Mouse (Mus musculus) lung, adult 18-20 months (tissue): Measurements from ENCODE around the gene Gm11096.

ENCODE experiments used
- DNase-seq, 2 experiments: peaks; one replicate each; pipeline ENCODE4 v3.0.0; 2022; ENCODE audit warnings: mixed read lengths in 2 of 2

Gm11096 gene

DNA sequence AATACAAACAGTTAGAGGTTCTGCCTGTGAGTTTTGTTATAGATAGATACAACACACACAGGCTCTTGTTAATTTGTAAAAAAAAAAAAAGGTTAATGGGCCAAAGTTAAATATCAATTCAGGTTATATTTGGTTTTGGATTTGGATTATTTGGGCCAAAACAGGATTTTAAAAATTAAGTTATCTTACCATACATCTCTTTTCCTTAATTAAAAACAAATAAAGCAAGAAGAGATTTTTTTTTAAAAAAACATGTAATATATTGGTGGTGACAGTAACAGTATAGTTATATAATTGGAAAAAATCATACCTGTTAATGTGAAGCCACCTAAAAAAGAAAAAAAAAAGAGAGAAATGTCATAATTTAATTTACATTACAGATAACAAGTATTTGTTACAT, at the start of gene Gm11096:
Gm11096 (plus strand) TSS at position 301 of the 400 bp plus-strand sequence.
- no peak for DNase-seq

DNA sequence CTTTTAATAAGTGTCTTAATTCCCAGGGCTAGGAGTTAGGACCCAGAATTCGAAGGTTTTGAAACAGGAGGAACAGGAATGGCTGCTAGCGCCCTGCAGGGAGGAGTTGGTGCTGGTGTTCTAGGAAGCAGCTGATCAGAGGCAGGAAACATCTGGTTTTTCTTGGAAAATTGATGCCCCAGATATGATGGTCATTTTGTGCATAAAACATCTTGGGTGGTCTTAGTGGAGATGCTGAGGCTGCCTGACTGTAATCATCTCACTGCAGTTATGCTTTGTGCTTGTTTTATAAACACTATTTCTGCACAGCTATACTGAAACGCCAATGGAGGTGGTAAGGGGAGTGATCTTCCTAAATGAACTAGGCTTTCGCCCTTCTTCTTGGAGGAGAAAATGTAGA, 48.5 kb upstream of the Gm11096 start:
- no peak for DNase-seq

DNA sequence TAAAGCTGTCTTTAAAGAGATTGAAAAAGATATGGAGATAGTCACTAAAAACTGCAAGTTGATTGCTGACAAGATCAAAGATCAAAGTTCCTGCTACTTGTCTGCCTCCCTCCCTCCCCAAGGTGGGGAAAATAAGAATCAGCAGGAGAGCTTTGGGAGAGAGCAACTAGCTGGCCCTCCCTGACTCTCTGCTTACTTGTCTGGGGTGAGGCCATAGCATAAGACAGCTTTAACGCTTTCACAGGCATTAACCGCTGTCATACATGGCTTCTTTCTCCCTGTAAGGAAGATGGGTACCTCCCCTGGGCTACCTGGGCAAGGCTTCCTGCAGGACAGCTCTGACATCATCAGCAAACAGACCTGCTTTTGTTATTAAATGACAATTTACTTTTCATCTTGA, 47.4 kb upstream of the Gm11096 start:
- DNase-seq, result no peak

DNA sequence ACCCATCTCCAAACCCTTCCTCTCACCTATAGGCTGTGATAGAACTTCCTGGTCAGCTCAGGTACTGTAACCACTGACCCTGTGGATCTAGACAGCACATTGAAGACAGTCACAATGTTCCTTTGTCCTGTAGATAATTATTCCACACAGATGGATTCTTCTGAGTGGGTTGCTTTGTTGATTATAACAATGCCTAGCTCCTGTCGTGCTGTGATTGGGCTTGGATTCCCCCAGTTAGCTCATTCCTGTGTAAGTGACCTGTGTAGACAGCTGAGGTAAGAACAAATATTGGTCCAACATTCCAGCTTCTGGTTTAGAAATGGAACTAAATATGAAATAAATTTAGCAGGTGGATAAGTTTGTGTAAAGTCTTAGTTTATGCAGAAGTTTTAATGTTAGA, 44.1 kb upstream of the Gm11096 start:
- no peak for DNase-seq

DNA sequence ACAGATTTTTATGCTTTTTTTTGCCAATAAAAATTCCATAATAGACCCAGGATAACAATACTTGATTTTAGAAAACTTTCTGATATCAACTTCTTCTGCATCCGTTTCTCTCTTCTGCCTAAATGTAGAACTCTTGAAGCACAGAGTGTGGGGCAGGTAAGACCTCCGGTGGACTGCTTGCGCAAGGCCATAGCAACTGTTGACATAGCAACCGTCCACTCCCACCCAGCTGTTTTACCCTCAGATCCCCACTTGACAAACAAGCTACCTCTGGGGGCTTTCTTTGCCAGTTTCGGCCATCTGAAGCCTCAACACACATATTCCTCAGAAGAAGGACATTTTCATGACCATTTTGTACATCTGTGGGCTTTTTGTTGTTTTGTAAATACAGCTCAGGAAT, 41.2 kb upstream of the Gm11096 start:
- no peak for DNase-seq

DNA sequence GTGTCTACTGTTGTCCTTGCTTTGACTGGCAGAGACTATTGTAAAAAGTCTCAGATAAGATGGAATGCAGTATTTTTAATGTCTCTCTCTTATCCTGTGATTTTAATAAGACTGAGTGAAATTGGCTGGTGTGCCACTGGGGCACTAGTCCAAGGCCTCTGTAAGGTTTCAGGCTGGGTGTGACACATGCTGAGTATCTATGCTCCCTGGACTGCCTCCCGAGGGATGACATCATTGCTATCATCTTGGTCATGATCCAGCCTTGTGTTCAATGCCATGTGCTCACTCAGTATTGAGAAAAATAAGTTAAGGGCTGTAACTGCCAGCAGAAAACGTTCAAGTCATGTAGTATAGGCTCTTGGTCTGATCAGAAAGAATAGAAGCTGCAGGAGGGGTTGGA, 38.9 kb upstream of the Gm11096 start:
- peak; percentile 53 for DNase-seq

DNA sequence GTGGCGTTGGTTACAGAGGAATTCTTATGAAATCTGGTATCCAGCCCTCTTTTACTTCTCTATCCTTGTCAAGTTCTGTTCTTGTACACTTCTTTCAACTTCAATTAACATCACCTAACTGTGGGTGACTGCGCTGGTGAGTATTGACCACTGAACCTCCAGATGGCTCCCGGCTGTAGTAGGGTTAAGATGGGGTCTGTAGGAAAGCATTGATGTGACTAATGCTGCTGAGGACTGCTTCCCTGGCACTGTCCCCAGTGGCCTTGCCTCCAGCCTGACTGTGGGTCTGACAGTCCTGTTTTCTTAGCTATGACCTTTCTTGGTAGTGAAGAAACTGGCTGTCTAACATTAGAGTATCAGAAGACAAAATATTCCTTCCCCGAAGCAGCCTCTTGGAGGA, 38.4 kb upstream of the Gm11096 start:
- peak in 1 of 2 experiments; percentile 24 for DNase-seq

DNA sequence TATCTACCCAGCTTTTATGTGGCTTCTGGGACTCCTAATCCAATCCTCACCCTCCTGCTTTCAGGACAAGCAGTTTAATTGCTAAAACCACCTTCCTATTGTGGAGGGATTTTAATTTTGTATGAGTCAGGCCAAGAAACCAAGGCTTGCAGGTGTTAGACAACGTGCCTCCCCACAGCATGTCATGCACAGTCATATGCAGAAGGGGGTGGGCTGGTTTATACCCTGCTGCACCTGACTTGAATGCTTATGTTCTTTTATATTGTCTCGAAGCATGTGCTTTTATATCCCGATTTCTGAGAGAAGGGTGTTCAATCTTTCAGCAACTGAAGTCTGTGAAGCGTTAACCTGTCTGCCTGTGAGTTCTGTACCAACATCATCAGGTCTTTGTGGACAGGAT, 37.3 kb upstream of the Gm11096 start:
- no peak for DNase-seq

DNA sequence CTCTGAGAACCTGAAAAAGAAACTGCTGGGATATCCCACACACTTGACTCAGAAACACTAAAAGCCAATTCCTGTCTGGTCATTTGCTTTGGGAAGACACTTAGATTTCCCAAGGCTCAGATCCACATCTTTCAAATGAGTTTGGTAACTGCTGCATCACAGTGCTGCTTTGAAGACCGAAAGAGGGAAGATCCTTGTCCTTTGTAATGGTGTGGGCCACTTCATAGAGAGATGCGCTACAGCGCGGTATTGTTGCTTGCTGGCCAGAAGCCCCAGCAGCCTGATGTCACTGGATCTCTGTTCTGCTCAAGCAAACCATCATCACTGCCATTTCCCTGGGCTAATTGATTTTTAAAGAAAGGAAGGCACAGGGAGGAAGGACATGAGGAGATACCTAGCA, 28.8 kb upstream of the Gm11096 start:
- DNase-seq, result no peak

DNA sequence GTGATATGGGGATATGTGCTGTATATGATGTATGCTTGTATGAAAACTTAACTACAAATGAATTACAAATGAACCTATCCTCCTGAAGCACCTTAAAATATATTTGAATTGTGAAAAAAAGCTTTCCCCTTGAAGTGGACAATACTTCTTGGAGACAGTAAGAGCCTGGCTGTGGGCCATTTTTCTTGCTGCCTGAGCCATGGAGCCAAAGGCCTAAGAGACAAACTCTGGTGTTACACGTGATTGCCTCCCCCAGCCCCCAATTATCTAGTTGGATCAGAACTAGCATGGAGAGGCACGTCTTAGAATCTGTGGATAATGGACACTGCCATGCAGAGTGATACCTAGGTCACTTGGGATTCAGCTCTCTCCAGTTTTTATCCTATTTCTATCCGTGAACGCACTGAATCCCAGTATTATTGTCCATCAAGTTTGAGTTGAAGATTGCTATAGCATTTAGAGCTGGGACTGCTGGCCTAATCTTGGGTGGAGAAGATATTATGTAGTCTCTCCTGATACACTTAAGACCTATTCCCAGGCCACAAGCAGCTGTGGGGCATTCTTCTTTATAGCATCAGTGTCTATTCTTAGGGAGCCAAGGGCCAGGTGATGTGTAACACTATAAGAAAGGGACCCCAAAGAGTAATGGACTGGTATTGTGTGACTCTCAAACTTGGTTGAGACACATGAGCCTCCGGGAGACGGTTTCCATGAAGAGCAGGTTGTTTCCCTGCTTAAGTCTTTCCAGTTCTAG, 25.0 kb upstream of the Gm11096 start:
- DNase-seq, result no peak

DNA sequence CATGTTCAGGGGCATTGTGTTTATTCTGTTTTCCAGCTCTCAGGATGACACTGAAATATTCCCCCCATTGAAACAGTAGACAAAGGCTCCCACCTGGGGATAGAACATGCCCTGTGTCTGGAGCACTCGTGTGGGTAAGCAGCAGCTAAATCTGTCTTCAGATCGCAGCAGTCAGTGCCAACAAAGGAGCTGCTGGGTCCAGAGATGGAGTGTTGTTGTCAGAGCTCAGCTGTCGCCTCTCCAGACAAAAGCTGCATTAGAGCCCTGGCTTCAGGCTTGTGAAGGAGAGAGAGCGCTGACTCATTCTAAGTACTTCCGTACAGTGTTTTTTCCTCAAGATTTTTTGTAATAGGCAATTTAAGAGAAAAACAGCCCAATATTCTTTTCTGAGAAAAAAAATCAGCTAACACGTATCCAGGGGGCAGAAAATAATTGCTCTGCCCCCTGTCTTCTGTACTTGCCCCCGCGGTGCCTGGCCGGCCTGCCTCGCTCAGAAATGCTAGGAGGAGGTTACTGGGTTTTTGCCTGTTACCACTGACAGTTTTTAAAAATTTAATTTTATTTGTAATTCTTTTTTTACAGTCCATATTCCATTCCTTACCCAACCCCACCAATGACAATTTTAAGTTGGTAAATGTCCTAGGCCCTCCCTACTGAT, 21.6 kb upstream of the Gm11096 start:
- DNase-seq, result peak; percentile 22 to 42

DNA sequence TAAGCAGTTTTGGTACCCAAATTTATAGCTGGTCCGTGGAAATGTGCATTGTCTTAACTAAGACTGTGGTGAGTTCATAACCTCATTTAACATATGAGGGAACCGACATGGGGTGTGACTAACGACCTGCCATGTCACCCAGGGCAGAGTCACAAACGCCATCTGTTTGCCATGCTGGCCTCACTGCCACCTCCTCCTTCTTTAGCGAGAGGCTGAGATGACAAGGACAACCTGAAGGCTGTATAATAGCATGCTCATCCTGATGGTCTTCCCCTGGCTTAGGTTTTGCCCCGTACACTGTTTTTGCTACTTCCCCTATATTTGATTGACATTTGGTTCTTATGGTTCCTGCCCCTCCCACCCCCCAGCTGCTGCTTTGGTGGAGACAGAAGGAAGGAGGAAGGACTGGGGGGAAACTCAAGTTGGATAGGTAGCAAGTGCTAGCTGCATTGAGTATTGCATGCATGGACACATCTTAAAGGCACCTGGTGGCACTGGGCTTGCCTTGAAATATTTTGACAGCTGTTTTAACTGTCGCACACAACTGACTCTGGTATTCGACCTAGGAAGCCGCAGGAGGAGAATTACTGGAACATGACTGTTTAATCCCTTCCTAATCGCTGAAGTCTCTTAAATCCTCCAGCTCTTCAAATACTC, 17.2 kb upstream of the Gm11096 start:
- DNase-seq, result no peak

DNA sequence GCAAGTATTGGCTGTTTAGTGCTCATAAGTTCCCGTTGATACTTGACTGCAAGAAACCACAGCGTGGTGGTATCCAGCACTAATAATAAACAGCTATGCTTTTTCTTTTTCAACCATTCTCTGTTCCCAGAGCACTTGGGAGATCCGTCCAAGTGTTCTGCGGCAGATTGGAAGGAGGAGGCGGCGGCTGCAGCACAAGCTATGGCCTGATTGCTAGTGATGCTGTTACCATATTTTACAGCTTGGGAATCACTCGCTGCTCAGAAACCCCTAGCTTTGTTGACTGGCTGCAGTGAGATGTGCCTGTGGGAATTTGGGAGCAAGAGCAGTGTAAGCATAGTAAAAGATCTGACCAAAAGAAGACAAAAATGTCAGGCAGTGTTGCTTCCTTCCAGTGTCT, 14.3 kb upstream of the Gm11096 start:
- no peak for DNase-seq

DNA sequence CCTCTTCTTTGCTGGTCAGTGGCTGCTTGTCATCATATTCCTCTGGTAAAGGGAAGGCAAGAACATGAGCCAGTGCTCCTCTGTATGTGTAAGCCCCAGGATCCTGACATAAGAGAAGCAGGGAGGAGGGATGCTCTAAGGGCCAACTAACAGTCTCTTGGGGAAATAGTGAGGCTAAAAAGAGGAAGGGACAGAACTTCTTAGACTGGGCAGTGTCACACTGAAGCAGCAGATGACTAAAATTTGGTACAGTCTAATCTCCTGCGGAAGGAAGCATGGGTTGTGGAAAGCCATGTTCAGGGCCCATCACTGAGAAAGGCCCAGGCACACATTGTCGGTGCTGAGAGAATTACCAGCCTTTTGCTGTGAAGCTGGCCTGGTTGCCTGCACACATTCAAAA, 8.8 kb upstream of the Gm11096 start:
- DNase-seq, result no peak

DNA sequence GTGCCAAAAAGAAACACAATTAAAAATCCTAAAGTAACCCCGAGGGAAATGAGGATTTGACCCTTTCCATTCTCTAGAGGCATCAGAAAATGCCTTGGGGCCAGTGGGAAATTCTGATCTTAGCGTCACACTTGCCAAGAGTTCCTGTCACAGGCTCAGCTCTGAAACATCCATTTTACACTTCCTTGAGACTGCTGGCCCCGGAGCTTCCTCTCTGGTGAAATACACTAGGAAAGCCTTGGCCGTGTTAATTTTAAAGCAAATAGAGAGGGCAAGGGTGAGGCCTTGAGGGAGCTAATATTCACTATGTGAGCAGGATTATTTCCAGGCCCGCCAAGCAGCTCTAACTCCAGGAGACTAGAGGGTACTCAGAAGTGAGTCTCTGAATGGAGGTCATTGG, 8.4 kb upstream of the Gm11096 start:
- no peak for DNase-seq

DNA sequence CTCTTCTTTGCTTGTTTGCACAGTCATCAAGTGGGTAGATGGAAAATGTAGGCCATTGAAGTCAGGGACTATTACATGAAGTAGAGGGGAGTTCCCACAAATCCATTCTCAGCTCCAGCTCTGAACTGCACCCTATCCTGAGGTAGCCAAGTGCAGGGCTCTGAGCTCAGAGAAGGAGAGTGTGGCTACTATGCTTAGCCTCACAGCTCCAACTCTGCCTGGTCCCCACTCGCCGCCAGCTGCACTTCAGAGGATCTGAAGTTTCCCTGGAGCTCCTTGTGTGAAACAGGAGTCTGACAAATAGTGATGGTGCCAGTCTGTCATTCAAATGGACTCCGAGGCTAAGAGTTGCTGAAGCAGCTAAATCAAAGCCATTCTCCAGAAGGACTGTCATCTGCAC, 13.7 kb downstream of the Gm11096 start:
- DNase-seq, result no peak

DNA sequence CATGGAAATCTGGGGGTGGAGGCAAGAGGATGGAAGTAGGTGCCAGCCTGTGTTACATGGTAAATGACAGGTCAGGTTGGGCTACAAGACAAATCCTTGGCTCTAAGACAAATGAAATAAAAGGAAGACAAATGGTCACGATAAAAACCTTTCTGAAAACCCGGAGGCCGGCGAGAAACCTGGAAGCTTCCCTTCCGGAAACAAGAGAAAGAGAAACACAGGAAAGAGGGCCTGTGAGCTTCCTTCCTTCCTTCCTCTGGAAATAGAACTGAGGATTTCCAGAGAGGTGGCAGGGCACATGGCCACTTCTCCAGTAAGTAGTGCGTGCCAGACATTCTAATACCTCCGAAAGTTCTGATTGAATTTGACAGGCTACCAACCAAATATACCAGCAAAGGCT, 14.4 kb downstream of the Gm11096 start:
- no peak for DNase-seq

DNA sequence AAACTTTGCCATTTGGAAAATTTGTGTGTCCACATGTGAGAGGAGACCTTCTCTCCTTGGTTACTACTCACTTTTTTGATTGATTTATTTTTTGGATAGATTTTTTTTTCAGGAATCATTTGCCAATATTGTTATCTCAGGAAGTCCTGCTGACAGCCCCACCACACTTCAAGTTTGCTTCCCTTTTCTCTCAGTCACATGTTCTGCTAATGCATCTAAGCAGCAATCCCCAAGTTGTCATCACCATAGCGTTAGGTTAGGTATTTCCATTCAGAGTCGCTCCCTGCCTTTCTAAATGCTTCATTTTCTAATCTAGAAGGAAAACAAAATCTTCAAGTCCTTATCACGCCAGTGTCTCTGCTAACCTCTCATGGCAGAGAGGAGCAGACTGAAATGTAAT, 17.8 kb downstream of the Gm11096 start:
- no peak for DNase-seq

DNA sequence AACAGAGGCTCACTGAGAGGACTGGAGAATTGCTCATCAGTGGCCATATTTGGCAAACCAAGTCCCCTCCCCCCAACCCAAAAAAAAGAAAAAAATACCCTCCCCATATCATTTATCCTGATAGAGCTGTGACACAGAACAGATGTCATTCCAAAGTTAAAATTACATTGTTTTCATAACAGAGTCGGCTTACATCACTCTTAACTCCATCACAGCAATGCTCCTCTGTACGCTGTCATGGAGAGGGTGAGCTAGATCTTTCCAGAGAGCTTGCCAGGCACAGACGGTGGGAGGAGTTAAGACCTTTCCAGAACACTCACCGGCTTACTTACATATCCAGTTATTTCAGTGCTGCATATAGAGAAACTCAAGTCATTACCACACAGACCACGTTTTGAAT, 27.4 kb downstream of the Gm11096 start:
- peak; percentile 7 to 28 for DNase-seq

DNA sequence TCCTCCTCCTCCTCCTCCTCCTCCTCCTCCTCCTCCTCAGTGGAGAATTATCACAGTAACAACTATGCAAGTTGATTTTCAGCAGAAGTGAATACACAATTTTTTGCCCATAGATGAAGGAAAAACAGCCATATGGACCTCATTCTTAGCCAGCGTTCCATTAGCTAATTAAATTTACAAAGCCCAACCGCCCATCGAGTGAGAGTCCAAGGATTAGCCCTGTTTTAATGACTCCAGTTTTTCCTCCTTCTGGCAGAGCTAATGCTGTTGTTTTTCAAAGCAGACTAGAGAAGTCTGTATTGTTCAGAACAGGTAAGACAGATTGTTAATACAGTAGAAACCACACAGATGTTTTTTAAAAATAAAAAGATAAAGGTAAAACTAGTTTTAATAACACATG, 31.8 kb downstream of the Gm11096 start:
- DNase-seq, result no peak

DNA sequence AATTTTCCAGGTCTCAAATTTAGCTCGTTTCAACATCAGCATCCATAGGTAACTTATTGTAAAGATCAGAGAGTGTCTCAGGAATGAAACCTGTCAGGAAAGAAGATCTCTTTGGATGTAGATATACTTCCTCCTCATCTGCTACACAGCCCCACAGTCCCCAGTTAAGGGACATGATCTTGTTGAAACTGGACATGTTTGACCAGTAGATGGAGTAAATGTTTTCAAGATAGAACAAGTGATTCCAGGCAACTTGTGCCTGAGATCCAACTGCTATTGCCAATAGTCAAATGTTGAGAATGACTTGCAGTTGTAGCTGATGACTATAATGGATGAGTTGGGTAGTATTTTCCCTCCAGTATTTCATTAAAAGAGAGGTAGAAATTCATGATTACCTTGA, 35.9 kb downstream of the Gm11096 start:
- DNase-seq, result no peak

DNA sequence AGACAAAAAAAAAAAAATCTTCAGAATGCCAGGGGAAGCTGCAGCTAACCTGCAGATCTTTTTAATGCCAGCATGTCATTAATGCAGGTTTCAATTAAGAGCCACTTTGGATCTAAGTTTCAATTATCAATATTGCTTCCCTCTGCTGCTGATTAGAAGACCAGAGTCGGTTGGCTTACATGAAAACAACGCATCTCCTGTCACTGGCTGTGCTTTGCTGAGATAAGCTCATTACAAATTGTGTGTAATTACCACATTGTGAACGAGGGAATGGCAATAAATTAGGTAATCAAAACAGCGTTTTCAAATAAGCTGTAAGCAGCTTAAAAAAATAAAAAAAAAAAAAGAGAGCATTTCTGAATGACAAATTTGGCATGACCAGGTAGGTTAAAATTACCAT, 38.2 kb downstream of the Gm11096 start:
- no peak for DNase-seq

DNA sequence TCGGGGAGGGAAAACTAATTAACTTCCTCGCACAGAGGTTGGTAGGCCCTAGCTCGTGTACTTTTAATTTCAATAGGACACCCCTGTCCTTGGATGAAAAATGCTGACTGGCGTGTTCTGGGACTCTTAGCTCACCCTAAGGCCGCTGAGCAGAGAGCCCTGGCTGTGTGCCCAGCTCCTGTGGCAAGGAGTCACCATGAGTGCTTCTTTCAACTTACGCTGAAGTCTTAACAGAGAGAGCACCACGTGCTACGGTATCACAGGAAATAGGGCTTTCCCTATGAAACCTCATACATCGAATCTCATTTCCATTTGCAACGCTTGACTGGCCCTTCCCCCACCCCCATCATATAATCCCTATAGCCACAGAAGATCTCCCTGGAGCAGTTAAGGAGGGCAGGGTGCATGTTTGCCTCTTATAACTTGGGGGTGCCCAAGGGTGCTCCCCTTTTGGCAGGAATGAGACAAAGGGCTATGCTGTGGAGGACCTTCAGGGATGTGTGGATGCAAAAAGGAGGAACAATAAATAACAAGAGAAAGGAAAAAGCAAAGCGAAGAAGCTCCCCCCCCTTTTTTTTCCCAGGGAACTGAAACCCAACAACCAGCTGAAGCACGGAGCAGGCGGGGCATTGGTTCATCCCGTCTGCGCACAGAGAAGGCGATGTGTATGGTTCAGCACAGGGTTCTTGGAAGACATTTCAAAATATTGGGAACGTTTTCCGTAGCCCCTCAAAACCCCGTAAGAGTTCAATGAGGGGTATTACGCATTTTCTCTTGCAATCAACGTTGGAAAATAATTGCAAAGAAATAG, 39.0 kb downstream of the Gm11096 start:
- DNase-seq, result peak; percentile 77 to 80
